Mouse (Mus musculus): ENCODE measurements around the gene Dnttip1. TPM values are rescaled to one million over a fixed set of nuclear protein-coding genes. Genes with fewer than 3 reads are reported as not detected.
"Not testable (repeated sequence)": the region's sequence is repeated elsewhere in the genome, so short reads cannot be mapped to it uniquely, and the experiment has no call there.

Dnttip1 gene
- polyA plus RNA-seq (2012; rRNA removed), result 46.0 and 50.2 TPM in 2 replicates

DNA sequence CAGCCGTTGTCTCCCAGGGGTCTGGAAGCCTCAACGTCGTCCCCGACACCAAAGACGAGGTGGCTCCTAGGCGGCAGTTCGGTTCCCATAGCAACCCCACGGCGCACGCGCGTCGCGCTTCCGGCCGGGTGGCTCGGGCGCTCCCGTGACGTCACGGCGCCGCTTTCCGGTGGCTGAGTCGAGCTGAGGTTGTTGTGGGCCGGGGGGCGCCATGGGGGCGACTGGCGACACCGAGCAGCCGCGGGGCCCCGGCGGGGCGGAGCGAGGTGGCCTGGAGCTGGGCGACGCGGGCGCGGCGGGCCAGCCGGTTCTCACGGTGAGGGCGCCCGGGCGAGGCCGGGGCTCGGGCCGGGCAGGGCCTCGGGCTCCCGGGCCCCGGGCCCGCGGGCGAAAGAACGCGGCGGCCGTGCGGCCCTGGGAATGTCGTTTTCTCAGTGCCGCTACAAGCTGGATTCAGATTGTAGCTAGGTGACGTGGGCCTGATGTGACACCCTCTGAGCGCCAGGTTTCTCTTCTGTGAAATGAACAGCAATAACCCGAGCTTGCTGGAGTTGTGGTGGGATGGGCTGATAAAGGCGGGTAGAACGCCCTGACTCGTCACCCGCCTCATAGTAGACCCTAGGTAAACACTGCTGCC is at the start of gene Dnttip1, which contains the start of gene Wfdc3:
TSS of gene Dnttip1 (plus strand) at position 141 of the 637 bp plus-strand sequence.
TSS of gene Wfdc3 (minus strand) at position 89 of the 637 bp plus-strand sequence.
- peak; percentile 97 for DNase-seq (ENCODE audit: low read depth)
- TF ChIP-seq POLR2A (IDR thresholded peaks at IDR 0.05; ENCODE audit: borderline replicate concordance, extremely low read depth, insufficient read depth, insufficient read length, poor library complexity, severe bottlenecking) (peak; percentile 76), CTCF (IDR thresholded peaks at IDR 0.05; ENCODE audit: borderline replicate concordance, extremely low read depth, insufficient read depth, insufficient read length) (no peak)

DNA sequence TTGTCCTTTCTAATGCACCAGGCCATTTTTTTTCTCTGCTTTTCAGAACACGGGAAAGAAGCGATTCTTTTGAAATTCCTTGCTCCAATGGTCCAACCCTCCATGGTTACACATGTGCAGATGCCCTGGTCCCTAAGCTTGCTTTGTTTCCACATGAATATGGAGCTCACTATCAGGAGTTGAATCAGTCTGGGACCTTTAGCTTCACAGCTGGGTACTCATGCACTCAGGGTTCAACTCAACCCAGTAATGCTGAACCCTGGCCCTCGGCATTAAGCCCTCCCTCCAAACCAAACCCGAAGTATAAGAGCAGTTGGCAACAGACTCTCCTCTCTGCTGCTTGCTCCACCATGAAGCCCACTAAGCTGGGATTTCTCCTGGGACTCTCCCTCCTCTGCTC is 47.6 kb upstream of the Dnttip1 start, which contains the start of gene Spint4:
TSS of gene Spint4 (plus strand) at position 301 of the 400 bp plus-strand sequence.
- TF ChIP-seq CTCF (IDR thresholded peaks at IDR 0.05; ENCODE audit: borderline replicate concordance, extremely low read depth, insufficient read depth, insufficient read length) (no peak), POLR2A (IDR thresholded peaks at IDR 0.05; ENCODE audit: borderline replicate concordance, extremely low read depth, insufficient read depth, insufficient read length, poor library complexity, severe bottlenecking) (no peak)
- DNase-seq (ENCODE audit: low read depth), result no peak

DNA sequence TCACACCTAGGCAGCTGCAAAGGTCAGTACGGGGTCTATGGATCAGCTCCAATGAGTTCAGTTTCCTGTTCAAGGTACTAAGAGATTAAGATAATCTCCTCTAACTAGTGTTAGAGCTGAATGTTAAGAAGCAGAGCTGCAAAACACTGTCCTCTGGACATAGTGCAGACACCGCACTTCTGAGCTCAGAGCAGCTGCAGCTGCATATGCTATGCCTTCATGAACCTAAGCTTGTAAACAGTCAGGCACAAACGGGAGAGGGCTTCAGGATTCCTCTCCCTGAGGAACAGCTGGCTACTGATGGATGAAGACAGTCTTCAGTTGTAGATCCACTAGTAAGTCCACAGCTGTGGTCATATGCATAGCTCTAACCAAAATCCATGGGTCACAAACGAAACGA is 44.8 kb upstream of the Dnttip1 start:
- DNase-seq (ENCODE audit: low read depth), result no peak
- TF ChIP-seq CTCF (IDR thresholded peaks at IDR 0.05; ENCODE audit: borderline replicate concordance, extremely low read depth, insufficient read depth, insufficient read length) (no peak), POLR2A (IDR thresholded peaks at IDR 0.05; ENCODE audit: borderline replicate concordance, extremely low read depth, insufficient read depth, insufficient read length, poor library complexity, severe bottlenecking) (no peak)

DNA sequence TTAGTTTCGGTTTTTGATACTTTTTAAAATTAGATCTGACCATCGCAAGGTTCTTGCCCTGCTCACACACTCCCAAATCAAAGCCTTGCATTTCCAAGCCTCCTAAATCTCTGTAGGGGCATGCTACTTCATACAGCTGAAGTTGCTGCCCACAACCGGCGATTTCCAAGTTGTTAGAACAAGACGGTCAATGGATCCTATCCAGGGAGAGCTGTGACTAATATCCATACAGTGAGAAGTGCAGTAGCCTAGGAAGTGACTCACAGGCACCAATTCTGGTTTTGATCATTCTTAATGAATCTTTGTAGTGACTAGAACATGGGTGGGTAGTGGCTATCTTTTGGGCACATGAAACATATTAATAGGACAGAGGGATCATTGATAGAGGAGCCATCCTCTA is 44.0 kb upstream of the Dnttip1 start:
- TF ChIP-seq POLR2A (IDR thresholded peaks at IDR 0.05; ENCODE audit: borderline replicate concordance, extremely low read depth, insufficient read depth, insufficient read length, poor library complexity, severe bottlenecking), result no peak
- TF ChIP-seq CTCF (IDR thresholded peaks at IDR 0.05; ENCODE audit: borderline replicate concordance, extremely low read depth, insufficient read depth, insufficient read length), result no peak
- DNase-seq (ENCODE audit: low read depth), result no peak

DNA sequence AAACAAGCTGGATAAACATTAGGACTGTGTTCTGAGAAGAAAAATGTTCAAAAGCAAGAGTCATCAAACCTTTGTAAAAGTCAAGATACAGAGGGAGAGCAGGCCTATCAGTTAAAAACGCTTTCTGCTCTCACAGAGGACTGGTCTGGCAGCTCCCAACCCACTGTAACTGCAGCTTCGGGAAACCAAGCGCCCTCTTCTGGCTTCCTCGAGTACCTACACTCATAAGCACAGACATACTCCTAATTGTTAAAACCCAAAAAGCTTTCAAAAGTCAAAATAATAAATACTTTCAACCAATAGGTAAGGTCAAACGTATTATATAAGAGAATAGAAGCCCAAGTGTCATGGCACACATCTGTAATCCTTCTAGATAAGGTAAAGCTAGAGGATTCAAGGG is 41.5 kb upstream of the Dnttip1 start:
- no peak for DNase-seq (ENCODE audit: low read depth)
- TF ChIP-seq POLR2A (IDR thresholded peaks at IDR 0.05; ENCODE audit: borderline replicate concordance, extremely low read depth, insufficient read depth, insufficient read length, poor library complexity, severe bottlenecking), result no peak
- no peak for TF ChIP-seq CTCF (IDR thresholded peaks at IDR 0.05; ENCODE audit: borderline replicate concordance, extremely low read depth, insufficient read depth, insufficient read length)

DNA sequence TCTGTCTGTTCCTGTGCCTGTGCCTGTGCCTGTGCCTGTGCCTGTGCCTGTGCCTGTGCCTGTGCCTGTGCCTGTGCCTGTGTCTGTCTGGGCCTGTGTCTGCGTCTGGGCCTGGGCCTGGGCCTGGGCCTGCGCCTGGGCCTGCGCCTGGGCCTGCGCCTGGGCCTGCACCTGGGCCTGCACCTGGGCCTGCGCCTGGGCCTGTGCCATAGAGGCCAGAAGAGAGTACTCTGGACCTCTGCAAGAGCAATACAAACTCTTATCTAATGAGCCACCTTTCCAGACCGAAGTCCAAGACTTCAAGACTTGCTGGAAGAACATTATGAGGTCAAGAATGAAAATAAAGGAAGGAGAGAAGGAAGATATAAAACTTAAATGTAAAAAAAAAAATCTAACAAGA is 40.5 kb upstream of the Dnttip1 start:
- TF ChIP-seq CTCF (IDR thresholded peaks at IDR 0.05; ENCODE audit: borderline replicate concordance, extremely low read depth, insufficient read depth, insufficient read length) (no peak), POLR2A (IDR thresholded peaks at IDR 0.05; ENCODE audit: borderline replicate concordance, extremely low read depth, insufficient read depth, insufficient read length, poor library complexity, severe bottlenecking) (no peak)
- no peak for DNase-seq (ENCODE audit: low read depth)

DNA sequence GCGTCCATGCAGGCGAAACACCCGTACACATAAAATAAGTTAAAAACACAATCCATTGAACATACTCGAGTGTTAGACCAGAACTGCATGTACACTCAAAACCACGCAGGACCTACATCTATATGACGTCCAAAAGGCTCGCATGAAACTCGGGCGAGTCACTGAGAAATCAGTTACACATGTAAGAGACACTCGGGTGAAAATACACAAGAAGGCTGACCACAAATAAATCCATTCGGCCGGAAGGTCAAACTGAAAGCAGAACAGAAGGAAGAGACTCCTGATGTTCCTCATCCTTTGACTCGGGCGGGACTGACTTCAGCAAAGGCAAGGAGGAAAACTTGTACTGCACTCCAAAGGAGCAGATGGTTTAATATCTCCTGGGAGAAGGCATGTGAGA is 39.8 kb upstream of the Dnttip1 start:
- DNase-seq (ENCODE audit: low read depth), result no peak
- TF ChIP-seq POLR2A (IDR thresholded peaks at IDR 0.05; ENCODE audit: borderline replicate concordance, extremely low read depth, insufficient read depth, insufficient read length, poor library complexity, severe bottlenecking) (no peak), CTCF (IDR thresholded peaks at IDR 0.05; ENCODE audit: borderline replicate concordance, extremely low read depth, insufficient read depth, insufficient read length) (no peak)

DNA sequence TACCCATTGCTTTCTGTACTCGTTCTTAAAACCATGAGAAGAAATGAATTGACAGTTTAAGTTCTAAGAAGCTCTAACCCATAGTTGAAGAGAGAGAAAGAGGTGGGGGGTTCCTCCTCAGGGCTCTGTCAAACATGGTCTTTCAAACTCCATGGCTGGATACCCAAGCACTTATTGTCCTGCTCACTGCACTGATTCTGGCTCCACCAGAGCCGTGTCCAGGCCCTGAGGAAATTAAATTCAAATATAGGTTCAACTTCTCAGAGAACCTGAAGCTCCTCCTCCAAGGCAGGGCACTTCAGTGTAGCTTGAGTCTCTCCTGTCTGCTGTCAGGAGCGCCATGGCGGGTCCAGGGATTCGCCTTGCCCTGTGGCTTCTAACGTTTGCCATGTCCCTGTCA is 30.8 kb upstream of the Dnttip1 start, which contains the start of gene Spint5:
TSS of gene Spint5 (plus strand) at position 301 of the 400 bp plus-strand sequence.
- DNase-seq (ENCODE audit: low read depth), result no peak
- TF ChIP-seq CTCF (IDR thresholded peaks at IDR 0.05; ENCODE audit: borderline replicate concordance, extremely low read depth, insufficient read depth, insufficient read length) (no peak), POLR2A (IDR thresholded peaks at IDR 0.05; ENCODE audit: borderline replicate concordance, extremely low read depth, insufficient read depth, insufficient read length, poor library complexity, severe bottlenecking) (no peak)

DNA sequence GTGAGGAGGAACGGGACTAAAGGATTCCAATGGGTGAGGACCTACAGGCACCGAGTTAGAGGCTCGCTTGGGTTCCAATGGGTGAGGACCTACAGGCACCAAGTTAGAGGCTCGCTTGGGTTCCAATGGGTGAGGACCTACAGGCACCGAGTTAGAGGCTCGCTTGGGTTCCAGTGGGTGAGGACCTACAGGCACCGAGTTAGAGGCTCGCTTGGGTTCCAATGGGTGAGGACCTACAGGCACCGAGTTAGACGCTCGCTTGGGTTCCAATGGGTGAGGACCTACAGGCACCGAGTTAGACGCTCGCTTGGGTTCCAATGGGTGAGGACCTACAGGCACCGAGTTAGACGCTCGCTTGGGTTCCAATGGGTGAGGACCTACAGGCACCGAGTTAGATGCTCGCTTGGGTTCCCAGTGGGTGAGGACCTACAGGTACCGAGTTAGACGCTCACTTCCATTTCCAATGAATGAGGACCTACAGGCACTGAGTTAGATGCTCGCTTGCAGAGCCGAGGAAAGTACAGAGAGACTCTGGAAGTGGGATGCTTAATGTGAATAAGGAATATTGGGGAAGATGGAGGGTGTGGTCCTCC is 29.5 kb upstream of the Dnttip1 start:
- DNase-seq (ENCODE audit: low read depth), result not testable (repeated sequence)

DNA sequence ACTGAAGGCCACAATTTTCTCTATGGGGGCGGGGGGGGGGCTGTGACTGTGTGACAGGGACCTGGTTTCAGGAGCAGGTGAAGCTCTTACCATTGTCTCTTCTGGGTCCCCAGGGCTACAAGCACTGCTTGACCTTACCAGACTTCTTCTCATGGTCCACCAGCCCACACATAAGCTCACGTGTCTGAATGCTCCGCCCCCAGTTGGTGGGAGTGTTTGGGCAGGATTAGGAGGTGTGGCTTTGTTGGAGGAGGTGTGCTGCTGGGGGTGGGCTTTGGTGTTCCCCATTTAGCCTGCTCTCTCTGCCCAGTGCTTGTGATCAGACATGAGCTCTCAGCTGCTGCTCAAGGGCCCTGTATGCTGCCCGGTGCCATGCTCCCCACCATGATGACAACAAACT is 22.5 kb upstream of the Dnttip1 start:
- DNase-seq (ENCODE audit: low read depth), result no peak
- TF ChIP-seq CTCF (IDR thresholded peaks at IDR 0.05; ENCODE audit: borderline replicate concordance, extremely low read depth, insufficient read depth, insufficient read length) (no peak), POLR2A (IDR thresholded peaks at IDR 0.05; ENCODE audit: borderline replicate concordance, extremely low read depth, insufficient read depth, insufficient read length, poor library complexity, severe bottlenecking) (no peak)

DNA sequence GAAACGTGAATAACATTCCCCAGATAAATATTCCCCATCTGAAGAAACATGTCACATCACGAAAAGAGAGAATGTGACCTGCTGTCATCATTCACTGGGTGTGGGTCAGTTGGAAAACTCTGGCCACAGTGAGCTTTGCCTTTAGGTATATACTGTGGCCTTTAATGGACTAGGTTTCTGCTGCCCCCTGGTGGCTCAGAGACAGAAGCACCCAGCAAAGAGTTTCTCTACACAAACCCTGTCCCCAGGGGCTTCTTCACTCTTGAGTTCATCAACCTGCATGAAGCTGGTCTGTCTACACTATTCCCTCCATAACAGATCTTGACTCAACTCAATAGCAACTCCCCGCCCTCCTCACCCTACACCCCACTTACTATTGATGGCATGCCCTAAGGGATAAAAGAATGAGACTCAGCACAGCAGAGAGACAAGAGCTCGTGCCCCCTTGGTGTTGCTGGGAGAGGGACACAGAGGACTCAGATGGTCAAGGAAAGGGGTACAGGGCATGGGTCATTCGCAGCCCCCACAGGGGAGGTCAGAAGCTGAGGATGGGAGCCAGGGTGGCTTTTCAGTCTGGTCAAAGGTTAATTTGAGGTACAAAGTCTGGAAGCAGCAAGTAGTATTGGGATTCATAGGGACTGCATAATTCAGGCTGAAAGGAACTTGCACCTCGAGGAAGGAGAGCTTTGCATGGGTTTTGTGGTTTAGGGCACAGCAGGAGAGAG is 19.7 kb upstream of the Dnttip1 start:
- peak; percentile 75 for DNase-seq (ENCODE audit: low read depth)
- no peak for TF ChIP-seq POLR2A (IDR thresholded peaks at IDR 0.05; ENCODE audit: borderline replicate concordance, extremely low read depth, insufficient read depth, insufficient read length, poor library complexity, severe bottlenecking)
- TF ChIP-seq CTCF (IDR thresholded peaks at IDR 0.05; ENCODE audit: borderline replicate concordance, extremely low read depth, insufficient read depth, insufficient read length), result peak; percentile 80

Measured in brain, embryonic 14.5 days (tissue).